Mouse (Mus musculus): ENCODE measurements at regions not wholly inside any gene's neighbourhood (a gene's known extent, or its start where the extent isn't known, plus 50 kb on each side); places are given as distances from the start of the nearest gene placed in this dataset.
"Not testable (repeated sequence)": the region's sequence is repeated elsewhere in the genome, so short reads cannot be mapped to it uniquely, and the experiment has no call there.

DNA sequence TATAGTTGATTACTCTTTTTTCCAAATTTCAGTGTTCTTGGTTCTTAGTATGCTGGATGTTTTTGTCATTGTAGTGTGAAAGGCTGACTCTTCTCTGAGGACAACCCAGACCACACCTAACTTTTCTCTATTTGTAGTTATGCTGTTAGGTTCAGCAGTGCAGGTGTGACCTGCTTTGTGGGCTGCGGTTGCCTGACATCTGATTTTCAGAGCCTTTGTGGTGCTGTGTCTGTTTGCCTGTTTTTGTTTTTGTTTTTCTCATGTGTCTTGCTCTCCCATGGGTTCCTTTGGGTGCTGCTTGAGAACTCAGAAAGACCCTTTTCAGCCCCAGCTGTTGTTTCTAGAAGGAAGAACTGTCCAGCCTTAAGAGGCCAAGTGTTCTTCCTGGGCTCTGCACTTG lies 52.0 kb upstream of the Trpm1 start:
- Histone ChIP-seq H3K27me3 (ENCODE audit: control insufficient read depth, insufficient read depth, low read length) (no peaks in the 10 kb centered on the region), H3K4me2 (no peak overlapping the region), H3K9me3 (ENCODE audit: control insufficient read depth, low read length) (no peaks in the 10 kb centered on the region), H3K4me3 (ENCODE audit: low read depth, low read length) (no peak overlapping the region), H3K27ac (ENCODE audit: low read depth, low read length) (no peak overlapping the region), H3K9ac (ENCODE audit: low read length) (no peak overlapping the region), H3K36me3 (ENCODE audit: control insufficient read depth, insufficient read depth, low read length) (no peaks in the 10 kb centered on the region), H3K4me1 (ENCODE audit: control insufficient read depth, insufficient read depth, low read length) (no peaks in the 10 kb centered on the region)
- DNase-seq (ENCODE audit: low spot score, missing footprints) (no peak), ATAC-seq (ENCODE audit: low FRiP score) (no peak)
- WGBS, result 94% methylated on average over 1 of the region's 1 CpGs

DNA sequence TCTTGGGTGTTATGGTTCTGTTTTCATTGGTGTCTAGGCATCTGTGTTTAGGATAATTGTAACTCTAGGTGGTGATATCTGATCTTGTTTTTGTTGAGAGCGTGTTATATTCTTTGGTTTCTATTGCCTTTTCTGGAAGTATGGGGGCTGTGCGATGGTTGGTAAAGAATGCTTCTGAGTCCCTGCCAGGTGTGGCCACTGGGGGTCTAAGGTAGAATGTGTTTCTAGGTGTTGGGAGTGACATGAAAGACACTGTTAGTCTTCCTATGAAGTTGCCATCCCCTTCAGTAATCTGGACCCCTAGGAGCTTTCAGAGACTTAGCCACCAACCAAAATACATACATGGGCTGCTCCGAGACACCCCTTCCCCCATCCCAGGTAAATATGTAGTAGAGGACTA lies 54.0 kb upstream of the Trpm1 start:
- Histone ChIP-seq H3K27ac (ENCODE audit: low read depth, low read length) (no peak overlapping the region), H3K36me3 (ENCODE audit: control insufficient read depth, insufficient read depth, low read length) (no peaks in the 10 kb centered on the region), H3K4me2 (no peak overlapping the region), H3K4me3 (ENCODE audit: low read depth, low read length) (no peak overlapping the region), H3K9me3 (ENCODE audit: control insufficient read depth, low read length) (no peaks in the 10 kb centered on the region), H3K4me1 (ENCODE audit: control insufficient read depth, insufficient read depth, low read length) (no peaks in the 10 kb centered on the region), H3K27me3 (ENCODE audit: control insufficient read depth, insufficient read depth, low read length) (no peaks in the 10 kb centered on the region), H3K9ac (ENCODE audit: low read length) (no peak overlapping the region)
- 89% methylated on average over 3 of the region's 3 CpGs for whole genome bisulfite sequencing
- DNase-seq (ENCODE audit: low spot score, missing footprints) (no peak), ATAC-seq (ENCODE audit: low FRiP score) (no peak)

GRCm38 (mm10) chr7:64090067-64090466 lies 63.6 kb upstream of the Trpm1 start:
- ATAC-seq (ENCODE audit: low FRiP score) (no peak), DNase-seq (ENCODE audit: low spot score, missing footprints) (peak; percentile 70)
- no peak overlapping the region for H3K9ac ChIP-seq (ENCODE audit: low read length)
- no peak overlapping the region for H3K27ac ChIP-seq (ENCODE audit: low read depth, low read length)
- 75% methylated on average over 1 of the region's 1 CpGs for WGBS
- H3K36me3 ChIP-seq (ENCODE audit: control insufficient read depth, insufficient read depth, low read length), result no peaks in the 10 kb centered on the region
- H3K27me3 ChIP-seq (ENCODE audit: control insufficient read depth, insufficient read depth, low read length), result no peaks in the 10 kb centered on the region
- no peak overlapping the region for H3K4me2 ChIP-seq
- H3K4me1 ChIP-seq (ENCODE audit: control insufficient read depth, insufficient read depth, low read length), result no peaks in the 10 kb centered on the region
- no peaks in the 10 kb centered on the region for H3K9me3 ChIP-seq (ENCODE audit: control insufficient read depth, low read length)
- H3K4me3 ChIP-seq (ENCODE audit: low read depth, low read length), result no peak overlapping the region

DNA sequence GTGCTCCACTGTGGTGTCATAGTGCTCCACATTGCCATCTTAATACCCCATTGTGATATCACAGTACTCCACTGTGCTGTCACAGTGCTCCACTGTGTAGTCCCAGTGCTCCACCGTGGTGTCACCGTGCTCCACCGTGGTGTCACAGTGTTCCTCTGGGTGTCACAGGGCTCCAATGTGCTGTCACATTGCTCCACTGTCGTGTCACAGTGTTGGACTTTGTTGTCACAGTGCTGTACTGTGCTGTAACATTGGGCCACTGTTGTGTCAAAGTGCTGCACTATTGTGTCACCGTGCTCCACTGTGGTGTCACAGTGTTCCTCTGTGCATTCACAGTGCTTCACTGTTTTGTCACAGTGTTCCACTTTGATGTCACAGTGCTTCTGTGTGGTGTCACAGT lies 64.6 kb upstream of the Trpm1 start:
- DNase-seq (ENCODE audit: low spot score, missing footprints), result no peak
- Histone ChIP-seq H3K9ac (ENCODE audit: low read length) (no peak overlapping the region), H3K4me1 (ENCODE audit: control insufficient read depth, insufficient read depth, low read length) (no peaks in the 10 kb centered on the region), H3K4me3 (ENCODE audit: low read depth, low read length) (no peak overlapping the region), H3K36me3 (ENCODE audit: control insufficient read depth, insufficient read depth, low read length) (no peaks in the 10 kb centered on the region), H3K27me3 (ENCODE audit: control insufficient read depth, insufficient read depth, low read length) (no peaks in the 10 kb centered on the region), H3K27ac (ENCODE audit: low read depth, low read length) (no peak overlapping the region), H3K4me2 (no peak overlapping the region), H3K9me3 (ENCODE audit: control insufficient read depth, low read length) (no peaks in the 10 kb centered on the region)
- ATAC-seq (ENCODE audit: low FRiP score), result no peak
- WGBS, result 89% methylated on average over 5 of the region's 5 CpGs

DNA sequence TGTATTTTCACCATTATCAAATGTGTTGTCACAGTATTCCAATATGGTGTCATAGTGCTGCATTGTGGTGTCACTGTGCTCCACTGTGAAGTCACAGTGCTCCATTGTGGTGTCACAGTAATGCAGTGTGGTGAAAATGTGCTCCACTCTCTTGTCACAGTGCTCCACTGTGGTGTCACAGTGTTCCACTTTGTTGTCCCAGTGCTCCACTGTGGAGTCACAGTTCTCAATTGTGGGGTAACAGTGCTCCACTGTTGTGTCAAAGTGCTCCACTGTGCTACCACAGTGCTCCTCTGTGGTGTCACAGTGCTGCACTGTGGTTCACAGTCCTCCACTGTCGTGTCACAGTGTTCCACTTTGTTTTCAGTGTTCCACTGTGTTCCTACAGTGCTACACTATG lies 69.7 kb upstream of the Trpm1 start:
- H3K9me3 ChIP-seq (ENCODE audit: control insufficient read depth, low read length); H3K4me1 ChIP-seq (ENCODE audit: control insufficient read depth, insufficient read depth, low read length); H3K36me3 ChIP-seq (ENCODE audit: control insufficient read depth, insufficient read depth, low read length); H3K9ac ChIP-seq (ENCODE audit: low read length); H3K27me3 ChIP-seq (ENCODE audit: control insufficient read depth, insufficient read depth, low read length); H3K4me2 ChIP-seq; H3K27ac ChIP-seq (ENCODE audit: low read depth, low read length); ATAC-seq (ENCODE audit: low FRiP score); H3K4me3 ChIP-seq (ENCODE audit: low read depth, low read length): not testable (repeated sequence)
- DNase-seq (ENCODE audit: low spot score, missing footprints), result peak; percentile 57
- 55% methylated on average over 1 of the region's 1 CpGs for WGBS

- Histone ChIP-seq H3K4me3 (ENCODE audit: low read depth, low read length) (no peak overlapping the region), H3K9me3 (ENCODE audit: control insufficient read depth, low read length) (no peaks in the 10 kb centered on the region), H3K4me2 (no peak overlapping the region), H3K9ac (ENCODE audit: low read length) (no peak overlapping the region), H3K36me3 (ENCODE audit: control insufficient read depth, insufficient read depth, low read length) (no peaks in the 10 kb centered on the region), H3K27ac (ENCODE audit: low read depth, low read length) (no peak overlapping the region), H3K4me1 (ENCODE audit: control insufficient read depth, insufficient read depth, low read length) (no peaks in the 10 kb centered on the region), H3K27me3 (ENCODE audit: control insufficient read depth, insufficient read depth, low read length) (no peaks in the 10 kb centered on the region)
- 85% methylated on average over 5 of the region's 5 CpGs for WGBS
- DNase-seq (ENCODE audit: low spot score, missing footprints) (peak; percentile 69), ATAC-seq (ENCODE audit: low FRiP score) (no peak)
These were observed 71.0 kb upstream of the Trpm1 start for GRCm38 (mm10) chr7:64082651-64083050.

- H3K4me1 ChIP-seq (ENCODE audit: control insufficient read depth, insufficient read depth, low read length), result no peaks in the 10 kb centered on the region
- WGBS, result 86% methylated on average over 3 of the region's 3 CpGs
- no peak for ATAC-seq (ENCODE audit: low FRiP score)
These were observed 71.4 kb upstream of the Trpm1 start for GRCm38 (mm10) chr7:64082201-64082600.

GRCm38 (mm10) chr7:64081618-64082017 lies 72.0 kb upstream of the Trpm1 start:
- no peaks in the 10 kb centered on the region for H3K4me1 ChIP-seq (ENCODE audit: control insufficient read depth, insufficient read depth, low read length)
- H3K4me3 ChIP-seq (ENCODE audit: low read depth, low read length), result no peak overlapping the region
- no peak overlapping the region for H3K27ac ChIP-seq (ENCODE audit: low read depth, low read length)
- DNase-seq (ENCODE audit: low spot score, missing footprints) (peak; percentile 62), ATAC-seq (ENCODE audit: low FRiP score) (no peak)
- H3K9ac ChIP-seq (ENCODE audit: low read length), result no peak overlapping the region
- H3K27me3 ChIP-seq (ENCODE audit: control insufficient read depth, insufficient read depth, low read length), result no peaks in the 10 kb centered on the region
- H3K36me3 ChIP-seq (ENCODE audit: control insufficient read depth, insufficient read depth, low read length), result no peaks in the 10 kb centered on the region
- no peak overlapping the region for H3K4me2 ChIP-seq
- H3K9me3 ChIP-seq (ENCODE audit: control insufficient read depth, low read length), result no peaks in the 10 kb centered on the region
- WGBS, result 68% methylated on average over 2 of the region's 2 CpGs

More at GRCm38 (mm10) chr7:64082201-64082600, 71.4 kb upstream of the Trpm1 start:
- no peak overlapping the region for H3K4me3 ChIP-seq (ENCODE audit: low read depth, low read length)
- no peak overlapping the region for H3K27ac ChIP-seq (ENCODE audit: low read depth, low read length)
- H3K9me3 ChIP-seq (ENCODE audit: control insufficient read depth, low read length), result no peaks in the 10 kb centered on the region
- no peak overlapping the region for H3K9ac ChIP-seq (ENCODE audit: low read length)
- H3K4me2 ChIP-seq, result no peak overlapping the region
- DNase-seq (ENCODE audit: low spot score, missing footprints), result peak; percentile 81
- H3K36me3 ChIP-seq (ENCODE audit: control insufficient read depth, insufficient read depth, low read length), result no peaks in the 10 kb centered on the region
- H3K27me3 ChIP-seq (ENCODE audit: control insufficient read depth, insufficient read depth, low read length), result no peaks in the 10 kb centered on the region

DNA sequence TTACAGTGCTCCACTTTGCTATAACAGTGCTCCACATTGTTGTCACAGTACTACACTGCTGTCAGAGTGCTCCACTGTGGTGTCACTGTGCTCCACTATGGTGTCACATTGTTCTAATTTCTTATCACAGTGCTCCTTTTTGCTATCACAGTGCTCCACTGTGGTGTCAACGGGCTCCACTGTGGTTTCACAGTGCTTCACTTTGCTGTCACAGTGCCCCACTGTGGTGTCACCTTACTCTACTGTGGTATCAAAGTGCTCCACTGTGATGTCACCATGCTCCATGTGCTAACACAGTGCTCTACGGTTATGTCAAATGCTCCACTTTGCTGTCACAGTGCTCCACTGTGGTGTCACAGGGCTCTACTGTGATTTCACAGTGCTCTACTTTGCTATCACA lies 72.6 kb upstream of the Trpm1 start:
- no peaks in the 10 kb centered on the region for H3K27me3 ChIP-seq (ENCODE audit: control insufficient read depth, insufficient read depth, low read length)
- no peaks in the 10 kb centered on the region for H3K4me1 ChIP-seq (ENCODE audit: control insufficient read depth, insufficient read depth, low read length)
- DNase-seq (ENCODE audit: low spot score, missing footprints) (peak; percentile 60), ATAC-seq (ENCODE audit: low FRiP score) (no peak)
- 89% methylated on average over 2 of the region's 2 CpGs for WGBS
- H3K4me3 ChIP-seq (ENCODE audit: low read depth, low read length), result no peak overlapping the region
- H3K4me2 ChIP-seq, result no peak overlapping the region
- no peaks in the 10 kb centered on the region for H3K9me3 ChIP-seq (ENCODE audit: control insufficient read depth, low read length)
- H3K27ac ChIP-seq (ENCODE audit: low read depth, low read length), result no peak overlapping the region
- H3K36me3 ChIP-seq (ENCODE audit: control insufficient read depth, insufficient read depth, low read length), result no peaks in the 10 kb centered on the region
- H3K9ac ChIP-seq (ENCODE audit: low read length), result no peak overlapping the region

- H3K9me3 ChIP-seq (ENCODE audit: control insufficient read depth, low read length), result no peaks in the 10 kb centered on the region
- no peak overlapping the region for H3K4me3 ChIP-seq (ENCODE audit: low read depth, low read length)
- no peaks in the 10 kb centered on the region for H3K4me1 ChIP-seq (ENCODE audit: control insufficient read depth, insufficient read depth, low read length)
- DNase-seq (ENCODE audit: low spot score, missing footprints) (peak; percentile 78), ATAC-seq (ENCODE audit: low FRiP score) (no peak)
- no peak overlapping the region for H3K4me2 ChIP-seq
- H3K36me3 ChIP-seq (ENCODE audit: control insufficient read depth, insufficient read depth, low read length), result no peaks in the 10 kb centered on the region
- H3K9ac ChIP-seq (ENCODE audit: low read length), result no peak overlapping the region
- no peaks in the 10 kb centered on the region for H3K27me3 ChIP-seq (ENCODE audit: control insufficient read depth, insufficient read depth, low read length)
- 85% methylated on average over 3 of the region's 3 CpGs for WGBS
- H3K27ac ChIP-seq (ENCODE audit: low read depth, low read length), result no peak overlapping the region
These were observed 74.3 kb upstream of the Trpm1 start for GRCm38 (mm10) chr7:64079301-64079700.
